Mouse (Mus musculus): Measurements from ENCODE around the gene Rnf123. TPM values are rescaled to one million over a fixed set of nuclear protein-coding genes. Genes with fewer than 3 reads are reported as not detected.
"Not testable (repeated sequence)": the region's sequence is repeated elsewhere in the genome, so short reads cannot be mapped to it uniquely, and the experiment has no call there.

Gene Rnf123
- total RNA-seq, 2 experiments from 2014 or later, result 141 to 153 TPM

GRCm38 (mm10) chr9:108049016-108049455 is 34.1 kb downstream of the Rnf123 start, which contains the start of gene Gmppb:
Gene Gmppb (plus strand): TSS chr9:108049242.
- peak; percentile 90 to 92 for DNase-seq
- intact Hi-C loops (cut with DNase I), result loop anchor here (5.0 kb wide), 1 partner anchor 47 kb away; the partner anchor contains the start of gene Ip6k1

DNA sequence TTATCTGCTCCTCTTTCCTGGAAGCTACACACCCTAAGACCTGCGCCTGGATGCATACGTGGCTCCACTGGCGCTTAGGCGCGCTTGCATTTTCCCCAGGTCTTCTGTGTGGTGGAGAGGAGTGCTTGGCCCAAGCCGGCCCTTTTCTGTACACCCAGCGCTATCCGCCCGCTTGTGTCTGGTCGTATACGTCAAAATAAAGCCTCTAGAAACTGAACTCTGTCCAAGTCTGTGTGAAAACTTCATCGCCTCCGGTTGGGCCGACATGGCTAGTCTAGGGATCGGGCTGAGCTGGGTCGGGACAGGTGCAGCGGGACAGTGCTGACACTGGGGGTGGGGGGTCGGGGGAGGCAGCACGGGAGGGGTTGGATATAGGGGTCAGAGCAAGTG is 34.6 kb downstream of the Rnf123 start:
- intact Hi-C loops (cut with DNase I), result loop anchor here (5.0 kb wide), 1 partner anchor 46 kb away; the partner anchor contains the start of gene Ip6k1
- peak in 1 of 2 experiments; percentile 40 for DNase-seq

GRCm38 (mm10) chr9:108047601-108048565 is 35.3 kb downstream of the Rnf123 start:
- DNase-seq, result peak in 1 of 2 experiments; percentile 15
- intact Hi-C loops (cut with DNase I), result loop anchor here (5.0 kb wide), 1 partner anchor 46 kb away; the partner anchor contains the start of gene Ip6k1

- intact Hi-C loops (cut with DNase I), result loop anchor here (5.0 kb wide), 1 partner anchor 44 kb away; the partner anchor contains the start of gene Ip6k1
- DNase-seq, result no peak
These were observed 36.6 kb downstream of the Rnf123 start for GRCm38 (mm10) chr9:108046582-108046981.

GRCm38 (mm10) chr9:108044751-108045492 is 38.2 kb downstream of the Rnf123 start:
- intact Hi-C loops (cut with DNase I), result loop anchor here (5.0 kb wide), 1 partner anchor 43 kb away; the partner anchor contains the start of gene Ip6k1
- no peak for DNase-seq

DNA sequence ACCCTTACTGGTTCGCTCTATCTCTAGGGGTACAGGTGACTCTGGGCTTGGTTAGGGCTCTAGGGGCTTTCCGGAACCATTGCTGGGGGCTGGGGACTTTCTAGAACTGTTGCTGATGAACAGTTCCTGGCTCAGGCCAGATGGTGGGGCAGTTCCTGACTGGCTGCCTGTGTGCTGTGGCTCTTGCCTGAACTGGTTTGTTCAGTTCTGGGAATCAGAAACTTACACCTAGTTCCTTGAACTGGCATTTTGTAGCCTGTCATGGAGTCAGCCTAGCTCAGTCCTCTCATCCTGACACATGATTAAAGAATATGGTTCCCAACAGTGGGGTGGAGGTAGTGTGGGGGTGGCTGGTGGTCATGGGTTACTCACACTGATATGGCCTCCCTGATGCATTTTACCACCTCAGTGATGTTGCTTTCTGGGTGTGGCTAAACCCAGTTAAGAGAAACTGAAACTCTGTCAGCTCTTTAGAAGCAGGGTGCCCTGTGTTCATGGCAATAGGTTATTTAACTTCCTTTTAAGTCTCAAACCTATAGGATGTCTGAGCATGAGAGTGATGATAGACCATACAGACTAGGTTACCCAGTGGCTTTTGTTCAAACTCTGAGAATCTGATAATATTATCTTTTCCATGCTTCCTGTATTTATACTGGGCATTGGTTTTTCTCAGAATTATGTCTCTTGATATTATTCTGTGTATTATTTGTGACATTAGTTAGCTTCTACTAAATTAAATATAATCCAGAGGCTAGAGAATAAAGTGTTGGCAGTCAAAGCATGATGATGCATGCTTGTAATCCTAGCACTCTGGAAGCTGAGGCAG is 47.6 kb downstream of the Rnf123 start:
- intact Hi-C loops (cut with DNase I), result no loop called here
- no peak for DNase-seq

- intact Hi-C loops (cut with DNase I), result no loop called here
- DNase-seq, result no peak
These were observed 51.0 kb downstream of the Rnf123 start for GRCm38 (mm10) chr9:108032126-108032525.

DNA sequence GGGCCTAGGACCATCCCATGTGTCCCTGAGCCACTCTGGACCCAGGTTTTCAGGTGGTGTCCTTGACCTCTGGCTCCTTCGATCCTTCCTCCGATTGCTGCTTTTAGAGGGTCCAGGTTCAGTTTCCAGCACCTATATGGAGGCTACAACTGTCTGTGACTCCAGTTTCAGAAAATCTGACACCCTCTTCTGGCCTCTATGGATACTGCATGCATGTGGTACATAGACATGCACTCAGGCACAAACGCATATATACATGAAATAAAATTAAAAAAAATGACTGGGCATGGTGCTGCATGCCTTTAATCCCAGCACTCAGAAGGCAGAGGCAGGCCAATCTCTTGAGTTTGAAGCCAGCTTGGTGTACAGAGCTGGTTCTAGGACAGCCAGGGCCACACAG is 55.3 kb downstream of the Rnf123 start:
- intact Hi-C loops (cut with DNase I), result no loop called here

DNA sequence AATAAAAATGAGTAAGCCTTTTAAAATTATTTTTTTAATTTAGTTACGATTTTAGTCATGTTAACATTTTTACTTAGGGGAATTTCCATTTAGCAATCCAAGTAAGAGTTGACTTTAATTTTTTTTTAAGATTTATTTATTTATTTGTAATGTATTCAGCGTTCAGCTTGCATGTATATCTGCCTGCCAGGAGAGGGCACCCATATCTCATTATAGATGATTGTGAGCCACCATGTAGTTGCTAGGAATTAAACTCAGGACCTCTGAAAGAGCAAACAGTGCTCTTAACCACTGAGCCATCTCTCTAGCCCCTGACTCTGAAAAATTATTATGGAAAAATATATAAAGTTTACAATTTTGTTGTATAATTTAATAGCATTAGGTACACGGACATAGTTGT is 56.6 kb downstream of the Rnf123 start:
- intact Hi-C loops (cut with DNase I), result no loop called here
- no peak for DNase-seq

More for the DNA sequence above, 55.3 kb downstream of the Rnf123 start:
- no peak for DNase-seq

DNA sequence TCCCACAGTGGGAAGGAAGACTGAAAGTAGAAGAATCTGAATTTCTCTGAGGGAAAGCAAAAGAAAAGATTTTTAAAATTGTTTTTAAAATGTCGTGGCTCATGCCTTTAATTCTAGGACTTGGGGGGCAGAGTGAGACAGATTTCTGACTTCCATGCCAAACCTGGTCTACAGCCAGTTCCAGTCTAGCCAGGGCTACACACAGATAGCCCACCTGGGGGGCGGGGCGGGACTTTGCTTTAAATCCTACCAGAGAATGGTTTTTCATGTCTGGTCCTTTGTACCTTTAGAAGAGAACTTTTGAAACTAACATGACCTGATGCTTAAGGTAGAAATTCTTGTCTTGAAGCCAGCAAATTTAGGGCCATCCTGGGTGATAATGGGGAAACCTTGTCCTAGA is 59.9 kb downstream of the Rnf123 start:
- DNase-seq, result no peak
- intact Hi-C loops (cut with DNase I), result no loop called here

DNA sequence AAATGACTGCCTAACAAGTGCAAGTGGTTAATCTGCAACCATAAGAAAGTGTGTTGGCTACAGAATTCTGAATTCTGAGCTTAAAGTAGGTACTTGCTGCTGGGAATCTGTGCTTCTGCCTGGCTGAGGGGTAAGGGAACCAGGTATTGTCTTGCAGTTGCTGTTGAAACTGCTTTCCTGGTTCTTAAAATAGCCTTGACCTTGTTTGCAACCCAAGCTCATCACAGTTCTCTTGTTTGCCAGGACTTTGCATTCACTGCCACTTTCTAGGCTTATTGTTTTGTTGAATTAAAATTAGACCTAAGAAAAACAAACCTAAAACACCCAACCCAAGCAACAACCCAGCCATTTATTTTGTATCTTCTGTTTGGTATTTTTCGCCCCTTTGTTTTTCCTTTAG is 62.4 kb downstream of the Rnf123 start:
- no peak for DNase-seq
- intact Hi-C loops (cut with DNase I), result no loop called here

DNA sequence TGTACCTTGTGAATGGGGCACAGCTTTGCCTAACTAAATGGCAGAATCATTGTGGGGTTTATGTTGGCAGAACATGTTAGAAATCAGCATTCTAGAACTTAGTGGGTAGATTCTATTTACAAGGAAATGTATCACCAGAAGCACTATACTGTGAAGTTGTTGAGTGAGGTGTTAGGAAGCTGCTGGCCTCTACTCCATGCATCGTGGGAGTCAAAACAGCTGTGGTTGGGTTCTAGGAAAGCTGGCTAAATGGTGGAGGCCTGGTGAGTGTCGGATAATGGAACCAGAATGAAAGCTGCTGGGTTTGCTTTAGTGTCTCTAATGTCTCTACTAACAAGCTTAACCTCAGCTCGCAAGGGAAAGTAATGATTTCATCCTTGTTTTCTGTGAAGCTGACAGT is 66.0 kb downstream of the Rnf123 start:
- DNase-seq, result no peak
- intact Hi-C loops (cut with DNase I), result no loop called here

DNA sequence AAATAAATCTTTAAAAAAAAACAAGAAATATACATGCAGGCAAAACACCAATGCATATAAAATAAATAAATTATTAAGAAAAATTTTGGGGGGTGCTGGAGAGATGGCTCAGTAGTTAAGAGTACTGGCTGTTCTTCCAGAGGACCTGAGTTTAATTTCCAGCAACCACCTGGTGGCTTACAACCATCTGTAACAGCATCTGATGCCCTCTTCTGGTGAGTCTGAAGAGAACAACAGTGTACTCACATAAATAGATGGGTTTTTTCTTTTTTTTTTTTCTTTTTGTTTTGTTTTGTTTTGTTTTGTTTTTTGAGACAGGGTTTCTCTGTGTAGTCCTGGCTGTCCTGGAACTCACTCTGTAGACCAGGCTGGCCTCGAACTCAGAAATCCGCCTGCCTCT is 69.6 kb downstream of the Rnf123 start:
- intact Hi-C loops (cut with DNase I); DNase-seq: not testable (repeated sequence)

DNA sequence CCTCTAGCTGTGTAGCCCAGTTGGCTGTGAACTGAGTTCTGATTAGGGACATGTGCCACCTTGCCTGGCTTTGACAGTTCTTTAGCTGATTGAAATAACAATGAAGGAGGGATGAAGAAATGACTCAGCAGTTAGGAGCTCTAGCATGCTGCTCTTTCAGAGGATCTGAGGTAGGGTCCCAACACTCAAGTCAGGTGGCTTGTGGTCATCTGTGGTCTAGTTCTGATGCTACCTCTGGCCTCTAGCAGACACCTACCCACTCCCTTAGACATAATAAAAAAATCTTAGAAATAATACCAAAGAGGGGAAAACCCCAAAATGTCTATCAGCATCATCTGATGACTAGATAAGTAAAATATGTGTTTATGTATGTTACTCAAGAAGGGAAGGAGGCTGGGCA is 72.8 kb downstream of the Rnf123 start:
- intact Hi-C loops (cut with DNase I), result no loop called here
- DNase-seq, result no peak

- no peak for DNase-seq
- intact Hi-C loops (cut with DNase I), result no loop called here
These were observed 75.1 kb downstream of the Rnf123 start for GRCm38 (mm10) chr9:108008041-108008440.

DNA sequence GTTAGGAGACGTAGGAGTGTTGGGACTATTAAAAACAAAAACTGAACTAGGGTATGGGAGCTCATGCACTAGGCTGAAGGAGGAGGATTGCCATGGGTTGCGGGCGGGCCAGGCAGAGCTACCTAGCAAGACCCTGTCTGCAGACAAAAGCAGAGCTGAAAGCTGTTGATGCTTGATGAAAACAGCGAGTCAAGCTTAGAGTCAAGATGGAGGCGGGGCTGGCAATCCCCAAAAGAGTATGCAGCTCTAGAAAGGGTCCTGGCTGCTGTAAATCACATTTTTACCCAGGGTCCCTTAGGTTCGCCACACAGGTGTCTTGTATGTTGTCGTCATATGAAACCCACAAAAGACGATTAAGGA is 79.6 kb downstream of the Rnf123 start:
- intact Hi-C loops (cut with DNase I), result loop anchor here (5.0 kb wide), 1 partner anchor 44 kb away; the partner anchor contains the start of gene Gmppb
- DNase-seq, result no peak

DNA sequence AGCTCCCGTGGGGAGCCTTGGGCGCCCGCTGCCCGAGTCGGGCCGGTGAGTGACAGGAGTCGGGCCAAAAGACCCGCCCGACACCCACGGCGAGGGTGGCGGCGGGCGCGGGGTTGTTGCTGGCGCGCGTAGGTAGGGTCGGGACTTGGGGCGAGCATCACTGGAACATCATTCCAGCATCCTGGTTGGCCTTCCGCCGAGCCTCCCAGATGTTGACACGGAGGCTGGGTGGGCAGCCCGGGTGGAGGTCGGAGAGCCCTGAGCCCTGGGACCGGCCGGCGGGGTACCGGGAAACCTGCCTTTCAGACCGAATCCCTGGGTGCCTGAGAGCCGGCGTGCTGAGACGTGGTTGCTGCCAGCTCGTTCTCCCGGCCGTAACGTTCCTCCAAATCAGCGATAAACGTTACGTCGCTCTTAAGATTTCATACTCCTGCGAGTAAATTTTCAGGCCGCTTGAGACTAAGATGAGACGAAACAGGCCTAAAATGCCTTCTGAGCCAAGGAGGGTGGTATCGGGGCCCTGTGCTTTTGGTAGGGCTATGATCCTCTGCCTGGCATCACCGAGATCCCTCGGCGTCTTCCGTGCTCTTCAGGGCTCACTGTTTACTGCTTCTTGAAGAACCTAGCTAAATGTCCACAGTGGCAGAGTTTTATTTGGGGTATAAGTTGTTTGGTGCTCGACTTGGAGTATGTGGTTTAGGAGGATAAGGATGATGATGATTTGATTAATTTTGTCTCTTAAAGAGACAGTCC is 80.2 kb downstream of the Rnf123 start:
- intact Hi-C loops (cut with DNase I), result loop anchor here (5.0 kb wide), 1 partner anchor 44 kb away; the partner anchor contains the start of gene Gmppb
- no peak for DNase-seq

- DNase-seq, result peak; percentile 100
- intact Hi-C loops (cut with DNase I), result loop anchor here (5.0 kb wide), 1 partner anchor 45 kb away; the partner anchor contains the start of gene Gmppb
These were observed 81.0 kb downstream of the Rnf123 start, which contains the start of gene Ip6k1 for GRCm38 (mm10) chr9:108001922-108002770. Gene Ip6k1 (plus strand): TSS chr9:108002501.
